Mouse (Mus musculus) heart, embryonic 12.5 days (tissue): ENCODE measurements at regions not wholly inside any gene's neighbourhood (a gene's known extent, or its start where the extent isn't known, plus 50 kb on each side); places are given as distances from the start of the nearest gene placed in this dataset.

Source experiments
- ATAC-seq: fragments of 200-750 bp; cut with Nextera tagmentation; 2 replicates; pipeline ENCODE4 v1.8.0; 2017; ENCODE audit warnings: moderate TSS enrichment, moderate library complexity; ENCODE audit not compliant: insufficient number of reproducible peaks, low FRiP score
- H3K27ac ChIP-seq: fragments of 300-500 bp; sonication (generic); 2 replicates; pipeline ENCODE4 v1.5.1; 2016; ENCODE audit warnings: mild to moderate bottlenecking, moderate library complexity; ENCODE audit not compliant: poor library complexity, severe bottlenecking
- H3K27me3 ChIP-seq: fragments of 300-500 bp; sonication (generic); replicated peaks from 2 replicates; pipeline ENCODE4 v1.6.1; 2016; ENCODE audit warnings: mild to moderate bottlenecking, moderate library complexity
- H3K36me3 ChIP-seq: fragments of 300-500 bp; sonication (generic); 2 replicates; pipeline ENCODE4 v1.6.1; 2016; ENCODE audit warnings: mild to moderate bottlenecking, moderate library complexity
- H3K4me1 ChIP-seq: fragments of 300-500 bp; sonication (generic); replicated peaks from 2 replicates; pipeline ENCODE4 v1.6.1; 2016; ENCODE audit warnings: mild to moderate bottlenecking
- H3K4me2 ChIP-seq: fragments of 300-500 bp; sonication (generic); 2 replicates; pipeline ENCODE4 v1.6.1; 2016; ENCODE audit warnings: mild to moderate bottlenecking, moderate library complexity
- H3K4me3 ChIP-seq: fragments of 300-500 bp; sonication (generic); 2 replicates; pipeline ENCODE4 v1.5.1; 2016; ENCODE audit warnings: mild to moderate bottlenecking
- H3K9ac ChIP-seq: fragments of 300-500 bp; sonication (generic); 2 replicates; pipeline ENCODE4 v1.6.1; 2016; ENCODE audit warnings: mild to moderate bottlenecking, moderate library complexity
- H3K9me3 ChIP-seq: fragments of 300-500 bp; sonication (generic); replicated peaks from 2 replicates; pipeline ENCODE4 v1.6.1; 2016; ENCODE audit warnings: mild to moderate bottlenecking, moderate library complexity
- WGBS: fragments of 180-500 bp; shearing (Covaris S2); methylation state at CpG from one replicate; pipeline ENCODE4 v1.1.7; 2016; 5-methylcytosine and 5-hydroxymethylcytosine counted together

GRCm38 (mm10) chr1:55983522-55984066 lies 577.9 kb downstream of the Plcl1 start:
- no peak overlapping the region for H3K4me3 ChIP-seq
- H3K4me1 ChIP-seq, result no peaks in the 10 kb centered on the region
- ATAC-seq, result no peak
- 71% methylated on average over 5 of the region's 5 CpGs for WGBS
- H3K27me3 ChIP-seq, result no peaks in the 10 kb centered on the region
- H3K36me3 ChIP-seq, result no peaks in the 10 kb centered on the region
- no peak overlapping the region for H3K4me2 ChIP-seq
- H3K27ac ChIP-seq, result no peak overlapping the region
- no peaks in the 10 kb centered on the region for H3K9me3 ChIP-seq
- H3K9ac ChIP-seq, result no peak overlapping the region

- WGBS, result 67% methylated on average over 6 of the region's 6 CpGs
- 0 out of 2 replicates have a peak, but pooled peaks cover 6% of the 10 kb centered on the region for H3K27me3 ChIP-seq
- H3K27ac ChIP-seq, result no peak overlapping the region
- no peaks in the 10 kb centered on the region for H3K4me1 ChIP-seq
- H3K36me3 ChIP-seq, result no peaks in the 10 kb centered on the region
- H3K9me3 ChIP-seq, result no peaks in the 10 kb centered on the region
- no peak for ATAC-seq
- no peak overlapping the region for H3K4me3 ChIP-seq
- H3K9ac ChIP-seq, result no peak overlapping the region
- no peak overlapping the region for H3K4me2 ChIP-seq
Observed at GRCm38 (mm10) chr1:55997074-55997473, 591.4 kb downstream of the Plcl1 start.
